Mouse (Mus musculus) gastrocnemius, postnatal 10 days (tissue): ENCODE results near the gene Atp5j2. TPM values are rescaled to one million over a fixed set of nuclear protein-coding genes. Genes with fewer than 3 reads are reported as not detected.
"Not testable (repeated sequence)": the region's sequence is repeated elsewhere in the genome, so short reads cannot be mapped to it uniquely, and the experiment has no call there.

Experiments used
- DNase-seq: peaks from one replicate; pipeline ENCODE4 v3.0.0; 2021; ENCODE audit warnings: mixed read lengths
- long read RNA-seq, 2 experiments: library from polyadenylated mRNA; stranded (forward); transcript quantifications; one replicate each; pipeline ENCODE4 v2.0.0; 2021
- total RNA-seq, 2 experiments: library from RNA; stranded (reverse); gene quantifications; 2 replicates each; pipeline ENCODE4 v1.2.3; 2021

Atp5j2 gene
- total RNA-seq = 100 to 1,000 TPM; 566 to 668 TPM
- long read RNA-seq, experiment 1, transcript Atp5j2-202 (4 exons, 955 nt) = major isoform, 348 of 361 reads
- long read RNA-seq, experiment 1, partial matches to known transcripts = 9 of 361 reads
- long read RNA-seq, experiment 1, other reads (novel, unspliced or antisense) = 2 of 361 reads
- long read RNA-seq, experiment 2, transcript Atp5j2-202 (4 exons, 955 nt) = major isoform, 335 of 349 reads
- long read RNA-seq, experiment 2, partial matches to known transcripts = 9 of 349 reads
- long read RNA-seq, experiment 2, other reads (novel, unspliced or antisense) = 4 of 349 reads

DNA sequence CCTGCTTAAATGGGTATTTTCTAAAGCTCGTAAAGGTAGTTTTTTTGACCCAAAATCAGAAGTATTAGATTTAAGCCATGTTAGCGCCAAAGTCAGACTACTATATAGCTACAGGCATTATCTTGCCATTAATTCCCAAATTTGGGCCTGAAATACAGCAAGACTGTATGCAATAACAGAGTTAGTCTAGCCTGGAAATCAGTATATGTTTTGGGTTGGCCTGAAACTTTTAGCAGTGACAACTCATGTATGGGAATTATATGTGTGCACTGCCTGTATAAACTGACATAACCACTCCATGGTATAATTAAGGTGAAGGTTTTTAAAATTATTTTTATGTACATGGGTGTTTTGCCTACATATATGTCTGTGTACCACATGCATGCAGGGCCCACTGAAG is at the start of gene Atp5j2:
Gene Atp5j2, minus strand, starts transcription at position 101 of the 400 bp plus-strand sequence.
- DNase-seq = no peak

DNA sequence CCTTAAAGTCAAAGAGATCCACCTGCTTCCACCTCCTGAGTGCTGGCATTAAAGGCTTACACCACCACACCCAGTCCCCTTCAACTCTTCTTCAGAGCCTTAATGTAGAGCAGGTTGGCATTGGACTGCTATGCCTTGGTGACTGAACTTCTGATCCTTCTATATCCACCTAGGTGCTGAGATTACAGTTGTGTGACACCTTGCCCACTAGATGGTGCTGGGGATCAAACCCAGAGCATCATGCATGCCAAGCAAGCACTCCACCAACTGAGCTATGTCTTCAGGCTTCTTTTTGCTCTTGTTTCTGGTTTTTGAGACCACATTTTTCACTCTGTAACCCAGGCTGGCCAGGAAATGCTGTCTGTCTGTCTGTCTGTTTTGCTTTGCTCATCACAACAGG is 42.8 kb upstream of the Atp5j2 start:
- DNase-seq = no peak

DNA sequence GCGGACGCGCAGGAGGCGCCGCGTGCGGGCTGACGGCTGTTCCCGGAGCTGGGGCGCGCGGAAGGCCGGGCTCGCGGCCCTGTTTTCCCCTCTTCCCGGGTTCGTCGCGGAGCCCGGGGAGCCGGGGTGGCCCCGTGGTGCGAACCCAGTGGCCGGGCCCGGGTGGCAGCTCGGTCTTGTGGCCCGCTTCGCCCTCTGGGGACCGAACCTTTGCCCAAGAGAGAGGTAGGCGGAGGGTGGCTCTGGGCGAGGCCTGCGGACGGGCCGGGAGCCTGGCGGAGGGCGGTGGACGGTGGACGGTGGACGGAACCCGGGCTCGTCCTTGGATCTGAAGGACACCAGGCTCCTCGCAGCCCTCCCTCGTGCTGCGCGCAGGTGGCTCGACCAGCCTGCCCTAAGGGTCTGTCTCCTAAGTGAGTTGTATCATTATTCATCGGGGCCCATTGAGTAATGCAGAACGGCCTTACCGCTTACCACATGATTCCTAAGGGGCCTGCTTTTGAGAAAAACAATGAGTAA is 40.1 kb upstream of the Atp5j2 start:
- DNase-seq = no peak

DNA sequence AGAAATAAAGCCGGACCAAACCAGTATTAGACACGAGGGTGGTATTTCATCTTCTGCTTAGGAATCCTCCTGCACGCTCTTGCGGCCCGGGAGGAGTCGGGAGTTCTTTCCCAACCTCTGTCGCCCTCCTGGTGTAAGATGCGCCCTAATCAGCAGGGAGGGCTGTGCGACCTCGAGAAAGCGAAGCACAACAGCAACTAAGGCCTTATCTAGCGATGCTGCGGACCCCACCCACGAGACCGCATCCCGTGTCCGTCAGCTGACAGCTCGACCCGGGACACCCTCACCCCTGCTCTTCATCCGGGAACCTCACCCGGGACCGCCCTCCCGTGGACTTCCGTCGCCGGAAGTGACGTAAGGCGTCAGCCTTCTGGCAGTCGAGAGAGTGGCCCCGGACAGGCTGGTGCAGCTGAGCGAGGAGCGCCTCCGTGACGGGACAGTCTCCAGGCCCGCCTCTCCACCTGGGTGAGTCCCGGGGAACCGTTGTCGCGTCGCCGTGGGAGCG is 39.6 kb upstream of the Atp5j2 start, which contains the start of gene Zfp655:
Gene Zfp655, plus strand, starts transcription at position 349 of the 505 bp plus-strand sequence.
- peak; percentile 95 for DNase-seq

DNA sequence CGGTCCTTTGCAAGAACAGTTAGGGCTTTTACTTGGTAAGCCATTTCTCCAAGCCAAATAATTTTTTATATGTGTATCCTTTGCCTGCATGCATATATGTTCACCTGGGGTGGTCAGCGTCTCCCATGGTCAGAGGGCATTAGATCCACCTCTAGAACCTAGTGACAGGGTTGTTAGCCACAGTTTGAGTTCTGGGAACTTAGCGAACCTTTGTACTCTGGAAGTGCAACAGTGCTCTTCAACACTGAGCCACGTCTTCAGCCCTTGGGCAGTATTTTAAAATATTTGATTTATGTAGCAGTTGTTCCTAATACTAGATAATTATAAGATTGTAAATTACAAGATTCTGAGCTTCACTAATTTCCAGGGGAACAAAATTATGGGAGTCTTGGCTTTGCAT is 38.8 kb upstream of the Atp5j2 start:
- no peak for DNase-seq

DNA sequence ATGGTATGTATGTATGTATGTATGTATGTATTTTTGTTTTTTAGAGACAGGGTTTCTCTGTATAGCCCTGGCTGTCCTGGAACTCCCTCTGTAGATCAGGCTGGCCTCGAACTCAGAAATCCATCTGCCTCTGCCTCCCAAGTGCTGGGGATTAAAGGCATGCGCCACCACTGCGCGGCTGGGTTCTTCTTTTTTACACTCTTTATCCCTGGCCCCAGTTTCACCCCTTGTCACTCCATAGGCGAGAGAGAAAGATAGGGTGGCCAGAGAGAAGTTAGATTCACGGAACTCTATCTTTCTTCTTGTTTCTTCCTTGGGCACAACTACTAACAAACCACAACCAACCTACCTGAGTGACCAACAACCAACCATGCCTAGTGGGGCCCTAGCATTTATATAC is 37.4 kb upstream of the Atp5j2 start:
- not testable (repeated sequence) for DNase-seq

DNA sequence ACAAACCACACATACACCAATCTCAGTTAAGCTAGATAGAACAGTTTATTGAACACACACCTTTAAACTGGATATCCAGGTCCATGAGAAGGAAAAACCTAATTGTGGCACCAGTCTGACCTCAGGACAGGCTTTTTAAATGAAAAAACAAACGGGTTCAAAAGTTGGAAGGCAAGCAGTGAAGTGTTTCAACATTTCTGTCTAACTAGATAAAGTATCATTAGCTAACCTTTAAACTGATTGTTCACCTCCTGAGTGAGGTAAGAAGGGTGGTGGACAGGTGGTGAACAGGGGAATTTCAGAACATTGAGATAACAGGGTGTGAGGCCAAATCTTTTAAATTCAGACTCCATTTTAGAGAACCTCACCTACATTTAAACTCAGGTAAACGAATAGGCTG is 34.6 kb upstream of the Atp5j2 start:
- no peak for DNase-seq

DNA sequence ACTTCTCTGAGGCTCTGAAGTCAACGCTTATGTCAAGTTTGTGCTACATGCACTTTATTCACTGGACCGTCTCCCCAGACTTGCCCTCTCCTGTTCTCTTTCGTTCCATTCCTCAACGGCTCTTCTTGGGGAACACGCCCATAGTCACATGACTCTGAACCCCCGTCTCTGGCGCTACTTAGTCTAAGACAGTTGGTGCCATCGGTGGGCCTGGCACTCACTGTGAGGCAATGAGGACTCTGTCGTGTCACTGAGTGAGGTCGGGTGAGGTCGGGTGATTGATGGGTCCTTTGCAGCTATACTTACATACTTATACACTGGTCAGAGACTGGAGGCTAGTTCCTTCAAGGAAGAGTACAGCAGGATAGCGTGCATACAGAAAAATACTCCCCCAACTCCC is 31.5 kb upstream of the Atp5j2 start:
- no peak for DNase-seq

DNA sequence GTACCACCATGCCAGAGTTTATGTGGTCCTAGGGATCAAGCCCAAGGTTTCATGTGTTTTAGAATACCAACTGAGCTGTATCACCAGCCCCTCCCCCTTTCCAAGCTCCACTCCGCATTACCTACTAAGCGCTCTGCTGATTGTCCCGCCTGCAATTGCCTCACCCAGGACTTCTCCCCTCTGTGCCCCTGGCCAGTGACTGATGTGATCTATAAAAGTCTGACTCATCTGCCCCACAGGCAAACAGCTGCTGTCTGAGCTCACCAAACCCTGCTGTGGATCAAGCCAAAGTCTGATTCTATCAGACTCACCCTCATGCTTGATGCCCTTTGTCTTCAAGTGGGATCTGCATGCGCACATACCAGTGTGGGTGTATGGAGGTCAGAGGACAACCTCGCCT is 31.0 kb upstream of the Atp5j2 start:
- DNase-seq = no peak

DNA sequence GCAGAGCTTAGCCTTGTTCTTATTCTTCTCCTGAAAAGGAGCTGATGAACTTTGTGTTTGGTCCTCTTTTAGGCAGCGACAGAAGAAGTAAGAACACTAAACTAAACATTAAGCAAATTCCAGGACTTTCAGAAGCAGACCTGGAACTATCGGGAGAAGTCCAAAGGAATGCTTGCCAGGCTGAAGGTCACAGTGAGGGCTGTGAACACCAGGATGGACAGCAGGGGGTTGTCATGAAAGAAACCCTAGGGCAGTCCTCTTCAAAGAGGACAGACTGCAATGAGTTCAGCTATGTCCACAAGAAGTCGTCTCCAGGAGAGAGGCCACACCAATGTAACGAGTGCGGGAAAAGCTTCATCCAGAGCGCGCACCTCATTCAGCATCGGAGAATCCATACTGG is 28.1 kb upstream of the Atp5j2 start:
- no peak for DNase-seq

DNA sequence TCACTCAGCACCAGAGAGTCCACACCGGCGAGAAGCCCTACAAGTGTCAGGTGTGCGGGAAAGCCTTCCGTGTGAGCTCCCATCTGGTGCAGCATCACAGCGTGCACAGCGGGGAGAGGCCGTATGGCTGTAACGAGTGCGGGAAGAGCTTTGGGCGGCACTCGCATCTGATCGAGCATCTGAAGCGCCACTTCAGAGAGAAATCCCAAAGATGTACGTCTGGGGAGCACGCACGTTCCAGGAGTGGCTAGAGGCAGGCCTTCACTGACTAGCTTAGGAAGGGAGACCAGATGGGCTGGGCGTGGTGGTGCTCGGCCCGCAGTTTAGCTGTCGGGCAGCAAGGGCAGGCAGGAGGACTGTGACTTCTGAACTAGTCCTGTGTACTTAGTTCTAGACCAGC is 26.8 kb upstream of the Atp5j2 start:
- no peak for DNase-seq

DNA sequence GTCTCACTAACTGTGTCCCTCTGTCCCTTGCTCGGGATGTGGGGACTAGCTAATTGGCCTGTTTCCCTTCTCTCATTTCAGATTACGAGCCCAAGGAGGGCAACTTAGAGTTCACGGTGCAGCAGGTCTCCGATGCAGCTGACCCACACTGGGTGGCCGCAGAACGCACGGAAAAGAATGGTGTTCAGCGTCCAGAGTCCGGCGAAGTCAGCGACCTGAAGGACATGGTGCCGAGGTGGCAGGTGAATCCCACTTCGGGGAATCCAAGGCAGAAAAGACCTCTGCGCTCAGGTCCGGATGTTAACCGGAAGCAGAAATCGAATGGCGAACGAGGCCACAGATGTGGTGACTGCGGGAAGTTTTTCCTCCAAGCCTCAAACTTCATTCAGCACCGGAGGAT is 26.3 kb upstream of the Atp5j2 start:
- no peak for DNase-seq

DNA sequence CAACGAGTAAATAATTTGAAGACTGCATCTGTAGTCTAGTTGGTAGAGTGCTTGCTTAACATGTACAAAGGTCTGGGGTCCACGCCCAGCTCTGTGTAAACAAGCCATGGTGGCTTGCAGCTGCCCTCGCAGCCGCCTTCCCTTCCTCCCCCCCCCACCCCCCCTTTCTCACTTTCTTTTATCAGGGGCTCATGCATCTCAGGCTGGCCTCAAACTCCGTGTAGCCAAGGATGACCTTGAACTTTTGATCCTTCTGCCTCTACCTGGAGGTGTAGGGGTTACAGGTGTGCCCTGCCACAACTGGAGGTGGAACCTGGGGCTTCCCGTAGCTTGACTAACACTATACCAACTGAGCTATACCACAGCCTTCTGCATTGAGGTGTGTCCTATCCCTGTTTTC is 25.9 kb upstream of the Atp5j2 start:
- no peak for DNase-seq

DNA sequence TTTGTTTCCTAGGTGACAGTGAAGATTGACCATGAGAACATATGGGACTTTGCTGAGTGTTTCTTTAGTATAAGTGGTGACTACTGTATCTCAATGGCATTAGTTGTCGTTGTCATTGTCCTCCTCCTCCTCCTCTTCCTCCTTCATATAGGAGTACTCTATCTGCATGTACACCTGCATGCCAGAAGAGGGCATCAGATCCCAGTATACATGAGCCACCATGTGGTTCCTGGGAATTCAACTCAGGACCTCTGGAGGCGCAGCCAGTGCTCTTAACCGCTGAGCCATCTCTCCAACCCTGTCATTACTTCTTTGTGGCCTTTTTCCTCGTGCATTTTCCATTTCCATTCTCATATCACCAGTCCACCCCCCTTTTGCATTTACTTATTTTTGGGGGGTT is 22.8 kb upstream of the Atp5j2 start:
- no peak for DNase-seq

DNA sequence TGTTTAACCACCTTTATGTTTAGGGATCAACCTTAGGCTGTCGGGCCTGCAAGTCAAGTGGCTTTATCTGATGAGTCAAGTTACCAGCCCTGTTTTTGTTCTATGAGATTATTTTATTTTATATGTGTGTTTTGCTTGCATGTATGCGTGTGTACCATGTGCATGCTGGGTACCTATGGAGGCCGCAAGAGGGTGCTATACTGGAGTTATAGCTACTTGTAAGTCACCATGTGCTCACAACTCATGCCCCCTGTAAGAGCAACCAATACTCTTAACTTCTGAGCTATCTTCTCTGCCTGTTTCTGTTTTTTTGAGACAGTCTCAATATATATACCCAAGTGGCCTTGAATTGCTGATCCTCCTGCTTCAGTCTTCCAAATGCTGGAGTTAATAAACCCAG is 21.6 kb upstream of the Atp5j2 start:
- DNase-seq = no peak

DNA sequence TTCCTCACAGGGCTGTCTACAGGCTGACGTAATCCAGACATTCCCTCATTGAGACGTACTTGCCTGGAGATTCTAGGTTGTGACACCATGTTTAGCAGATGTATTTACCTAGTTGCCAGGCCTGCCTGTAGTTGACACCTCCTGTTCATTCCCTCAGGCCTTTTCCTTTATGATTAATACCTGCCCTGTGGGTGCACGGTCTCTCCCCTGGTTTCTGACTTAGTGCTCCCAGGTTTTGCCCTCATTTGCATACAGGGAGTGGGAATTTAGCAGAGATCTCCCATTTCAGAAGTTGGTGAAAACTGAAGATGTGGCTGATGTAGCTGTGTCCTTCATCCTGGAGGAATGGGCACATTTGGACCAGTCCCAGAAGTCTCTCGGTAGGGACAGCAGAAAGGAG is 20.4 kb upstream of the Atp5j2 start:
- DNase-seq = no peak

DNA sequence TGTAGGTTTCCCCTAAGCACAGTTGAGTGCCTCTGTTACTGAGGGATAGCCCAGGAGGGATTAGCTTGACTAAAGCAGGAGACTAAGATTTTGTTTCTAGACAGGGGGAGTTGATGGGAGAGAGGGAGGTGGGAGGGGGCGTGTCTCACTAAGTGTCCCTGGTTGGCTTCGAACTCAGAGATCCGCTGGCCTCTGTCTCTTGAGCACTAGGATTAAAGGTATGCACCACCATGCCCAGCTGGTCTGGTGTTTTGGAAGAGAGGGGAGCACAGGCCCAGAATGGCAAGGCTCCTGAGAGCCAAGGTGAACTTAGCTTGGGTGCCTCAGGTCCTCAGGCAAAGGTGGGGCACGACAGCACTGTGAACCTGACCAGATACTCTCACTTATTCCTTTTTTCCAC is 19.5 kb upstream of the Atp5j2 start:
- no peak for DNase-seq

DNA sequence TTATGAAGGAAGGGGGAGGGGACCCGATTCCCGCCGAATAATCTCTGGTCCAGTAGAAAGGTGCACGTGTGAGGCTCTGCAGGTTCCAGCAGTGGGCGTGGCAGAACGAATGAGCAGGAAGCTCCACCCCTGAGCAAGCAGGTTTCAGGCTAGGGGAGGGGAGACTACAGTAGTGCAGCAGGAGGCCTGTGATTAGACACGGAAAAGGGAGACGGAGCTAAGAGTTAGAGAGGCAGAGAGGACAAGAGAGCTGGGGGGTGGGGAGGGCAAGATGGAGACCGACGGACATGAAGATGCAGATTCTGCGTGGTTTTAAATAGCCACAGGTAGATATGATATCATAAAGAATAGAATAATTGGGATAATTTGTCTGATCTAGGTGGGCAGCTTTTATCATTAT is 16.5 kb upstream of the Atp5j2 start:
- not testable (repeated sequence) for DNase-seq

DNA sequence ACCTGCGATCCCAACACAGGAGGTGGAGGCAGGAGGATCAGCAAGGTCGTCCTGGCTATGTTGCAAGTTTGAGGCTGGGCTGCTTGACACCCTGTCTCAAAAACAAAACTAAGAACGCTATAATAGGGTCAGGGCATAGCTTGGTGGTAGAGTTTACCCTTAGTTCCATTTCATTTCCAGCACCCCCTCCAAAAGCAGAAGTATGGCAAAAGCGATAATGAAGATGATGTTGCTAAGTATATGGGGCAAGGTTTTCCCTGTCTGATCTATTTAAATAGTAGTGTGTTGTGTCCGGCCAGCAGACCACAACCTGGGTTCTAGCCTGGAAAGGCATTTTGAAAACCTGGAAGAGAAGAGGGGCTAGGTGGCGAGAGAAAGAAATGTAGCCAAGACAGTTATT is 16.1 kb upstream of the Atp5j2 start:
- no peak for DNase-seq

DNA sequence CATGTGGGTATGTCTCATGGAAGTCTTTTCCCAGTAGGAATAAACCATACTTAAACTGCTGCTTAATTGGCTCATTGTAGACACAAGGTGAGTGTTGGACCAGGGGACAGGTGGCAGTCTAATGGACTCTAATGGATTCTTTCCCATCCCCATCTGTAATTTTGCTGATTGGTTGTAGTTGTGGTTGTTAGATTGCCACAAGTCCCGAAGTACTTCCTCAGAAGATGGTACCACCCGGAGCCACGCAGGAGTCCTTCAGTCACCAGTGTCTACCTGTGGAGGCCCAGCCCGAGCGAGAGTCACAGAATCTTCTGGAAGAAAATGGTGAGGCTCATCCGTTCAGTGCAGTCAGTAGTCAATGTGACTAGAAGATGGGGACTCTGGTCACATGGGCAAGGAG is 15.5 kb upstream of the Atp5j2 start:
- no peak for DNase-seq

DNA sequence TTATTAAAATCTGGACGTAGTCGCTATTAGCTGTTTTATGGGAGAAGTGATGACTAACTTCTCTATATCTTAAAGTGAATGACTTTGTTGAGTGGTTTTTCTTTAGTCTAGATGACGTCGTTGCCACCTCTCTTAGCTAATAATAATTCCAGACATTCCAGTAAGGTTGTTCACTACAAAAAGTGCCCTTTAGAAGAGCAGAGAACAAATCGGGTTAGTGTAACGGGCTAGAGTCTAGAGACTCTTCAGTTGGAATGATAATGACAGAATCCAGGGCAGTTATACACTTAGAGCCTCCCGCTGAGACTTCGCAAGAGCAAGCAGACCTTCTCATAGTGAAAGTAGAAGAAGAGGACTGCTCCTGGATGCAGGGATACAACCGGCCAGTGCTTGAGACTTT is 13.2 kb upstream of the Atp5j2 start:
- no peak for DNase-seq

DNA sequence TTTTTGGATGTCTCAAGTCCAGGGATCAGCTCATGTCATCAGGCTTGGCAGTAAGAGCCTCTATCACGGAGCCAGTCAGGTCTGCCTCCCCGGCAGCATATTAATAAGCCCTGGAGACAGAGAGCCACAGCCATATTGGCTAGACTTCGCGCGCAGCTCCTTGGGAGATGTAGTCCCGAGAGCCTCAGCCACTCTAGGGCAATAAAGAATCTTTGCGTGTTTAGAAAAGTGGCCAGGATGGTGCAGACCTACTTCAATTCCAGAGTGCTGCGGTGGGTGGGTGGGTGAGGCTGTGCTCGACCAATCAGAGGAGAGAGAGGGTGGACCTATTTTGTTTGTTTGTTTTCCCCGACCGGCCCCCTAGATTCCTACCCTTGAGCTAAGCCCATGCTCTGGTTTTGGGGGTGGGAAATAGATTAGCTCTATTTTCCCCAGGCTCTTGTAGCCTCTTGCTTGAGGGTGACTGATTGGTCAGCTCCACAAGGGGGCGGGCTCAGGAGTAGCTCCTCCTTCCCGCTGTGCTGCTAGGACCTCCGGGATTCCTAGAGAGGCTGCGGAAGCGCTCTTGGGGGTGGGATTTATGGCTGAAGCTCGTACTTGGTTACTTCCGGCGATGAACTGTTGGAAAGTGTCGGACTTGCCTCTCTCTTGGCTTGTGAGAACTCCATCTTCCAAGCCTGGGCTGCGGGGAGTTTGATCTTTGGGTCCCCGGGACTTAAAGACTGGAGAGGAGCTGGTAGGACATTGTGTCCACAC is 12.3 kb upstream of the Atp5j2 start, which contains the start of gene Zkscan5:
Gene Zkscan5, plus strand, starts transcription at position 627 of the 756 bp plus-strand sequence.
- peak; percentile 97 for DNase-seq

DNA sequence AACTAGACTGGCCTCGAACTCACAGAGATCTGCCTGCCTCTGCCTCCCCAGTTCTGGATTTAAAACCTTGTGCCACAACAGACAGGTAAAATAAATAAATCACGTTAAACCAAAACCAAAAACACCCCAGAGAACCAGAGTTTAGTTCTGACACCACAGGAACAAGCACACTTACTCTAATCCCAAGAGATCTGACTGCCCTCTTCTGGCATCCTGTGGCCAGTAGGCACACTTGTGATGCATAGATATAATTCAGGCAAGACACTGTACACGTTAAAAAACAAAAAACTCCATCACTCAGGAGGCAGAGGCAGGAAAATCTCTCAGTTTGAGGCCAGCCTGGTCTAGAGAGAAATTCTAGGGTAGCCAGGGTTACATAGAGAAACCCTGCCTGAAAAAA is 10.6 kb upstream of the Atp5j2 start:
- no peak for DNase-seq
